Mouse (Mus musculus) kidney, postnatal 14 days (tissue): Measurements from ENCODE around the gene Fam78a.
"Not testable (repeated sequence)": the region's sequence is repeated elsewhere in the genome, so short reads cannot be mapped to it uniquely, and the experiment has no call there.

ENCODE experiments used
- DNase-seq: peaks from one replicate; pipeline ENCODE4 v3.0.0; 2022; ENCODE audit warnings: mixed read lengths

The Fam78a gene

DNA sequence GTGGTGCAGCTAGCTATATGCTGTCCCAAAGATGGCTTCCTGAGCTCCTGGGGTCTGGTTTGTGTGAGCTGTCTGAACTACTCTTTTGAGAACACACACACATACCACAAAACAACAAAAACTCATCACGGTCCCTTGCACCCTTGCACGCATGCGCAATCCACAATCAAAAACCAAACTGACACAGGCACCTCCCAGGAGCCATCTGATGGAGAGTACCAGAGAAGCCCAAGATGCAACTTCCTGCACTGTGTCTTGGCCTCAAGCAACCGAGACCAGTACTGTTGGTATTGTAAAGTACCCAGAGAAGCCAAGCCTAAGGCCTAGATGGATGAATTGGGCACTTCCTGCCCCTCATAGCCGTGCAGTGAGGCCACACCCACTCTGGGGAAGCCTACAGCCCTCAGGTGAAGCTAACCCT lies 19.3 kb downstream of the Fam78a start:
- no peak for DNase-seq

- DNase-seq: no peak
Measured at GRCm38 (mm10) chr2:32064913-32065312, 19.7 kb downstream of the Fam78a start.

GRCm38 (mm10) chr2:32063451-32064151 lies 21.1 kb downstream of the Fam78a start:
- no peak for DNase-seq

DNA sequence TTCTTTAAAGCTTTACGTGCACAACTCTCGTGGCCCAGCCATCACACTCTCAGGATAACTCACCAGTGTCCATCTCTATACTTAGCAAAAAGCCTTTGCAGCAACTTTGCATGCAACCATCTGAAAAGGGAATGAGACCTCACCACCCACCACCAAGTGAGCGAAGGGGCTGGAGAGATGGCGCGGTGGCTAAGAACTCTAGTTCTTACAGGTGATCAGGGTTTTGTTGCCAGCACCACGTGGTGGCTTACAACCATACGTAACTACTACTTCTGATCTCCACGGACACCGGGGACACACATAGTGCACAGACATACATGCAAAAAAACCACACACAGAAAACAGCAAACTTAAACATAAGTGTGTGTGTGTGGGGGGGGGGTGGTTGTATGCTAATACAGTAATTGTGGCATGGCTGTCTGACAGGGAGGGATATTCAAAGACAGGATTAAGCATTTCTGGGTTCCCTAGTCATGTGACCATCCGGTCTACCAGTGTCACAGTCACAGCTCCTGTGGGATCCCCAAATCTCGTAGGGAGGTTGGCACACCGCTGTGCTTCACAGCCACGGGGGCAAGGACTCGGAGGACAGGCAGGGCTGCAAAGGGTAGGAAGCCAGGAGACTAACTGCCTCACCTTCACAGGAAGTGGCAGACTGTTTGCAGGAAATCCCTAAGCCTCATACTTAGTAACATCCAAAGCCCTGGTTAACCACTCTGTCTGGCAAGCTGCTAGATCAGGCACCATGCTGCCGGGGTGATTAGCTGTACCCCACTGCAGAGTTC lies 21.8 kb downstream of the Fam78a start:
- no peak for DNase-seq

DNA sequence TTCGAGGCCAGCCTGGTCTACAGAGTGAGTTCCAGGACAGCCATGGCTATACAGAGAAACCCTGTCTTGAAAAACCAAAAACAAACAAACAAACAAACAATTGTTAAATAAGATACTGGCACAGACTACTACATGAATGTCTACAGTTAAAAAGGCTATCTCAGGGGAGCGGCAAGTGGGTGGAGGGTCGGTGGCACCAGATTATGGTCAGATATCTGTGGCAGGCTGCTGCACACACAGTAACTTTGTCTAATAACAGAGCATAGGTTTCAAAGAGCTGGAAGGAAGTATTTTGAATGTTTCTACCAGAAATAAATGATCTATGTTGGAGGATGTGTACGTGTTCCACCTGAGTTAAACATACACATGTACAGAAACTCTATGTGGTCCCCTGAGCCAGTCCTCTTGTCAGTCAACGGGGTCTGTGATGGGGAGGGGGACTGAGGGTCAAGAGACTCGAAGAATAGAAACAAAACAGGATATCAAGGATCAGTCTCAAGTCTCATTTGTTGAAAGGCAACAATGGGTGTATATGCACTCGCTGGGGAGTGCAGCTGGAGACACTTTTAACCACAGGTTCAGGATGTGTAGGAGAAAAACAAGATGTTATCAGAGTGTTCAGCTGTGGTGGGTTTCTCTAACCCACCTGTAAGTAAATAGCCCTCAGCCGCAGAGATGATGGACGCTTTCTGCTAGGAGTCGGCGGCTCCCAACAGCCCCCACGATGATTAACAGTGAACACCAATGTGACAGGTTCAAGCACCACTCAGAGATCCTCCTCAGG lies 22.7 kb downstream of the Fam78a start:
- no peak for DNase-seq

DNA sequence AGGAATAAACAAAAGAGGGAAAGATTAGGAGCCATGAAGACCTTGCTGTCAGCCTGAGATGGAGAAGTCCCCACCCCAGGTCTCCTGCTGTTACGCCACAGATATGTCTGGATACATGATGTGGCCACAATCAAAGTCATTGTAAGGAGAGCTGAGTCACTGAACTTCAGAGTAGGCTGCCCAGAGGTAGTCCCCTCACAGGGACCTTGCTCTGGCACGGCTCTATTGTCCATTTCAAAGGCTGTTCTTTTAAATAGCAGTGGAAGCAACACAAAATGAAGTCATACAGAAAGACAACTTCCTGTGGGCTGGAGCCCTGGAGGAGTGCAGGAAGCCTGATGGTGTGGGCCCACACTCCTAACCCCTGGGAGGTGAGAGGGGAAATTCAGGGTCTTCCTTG lies 23.5 kb downstream of the Fam78a start:
- DNase-seq: no peak

GRCm38 (mm10) chr2:32060228-32060805 lies 24.3 kb downstream of the Fam78a start:
- DNase-seq: no peak

DNA sequence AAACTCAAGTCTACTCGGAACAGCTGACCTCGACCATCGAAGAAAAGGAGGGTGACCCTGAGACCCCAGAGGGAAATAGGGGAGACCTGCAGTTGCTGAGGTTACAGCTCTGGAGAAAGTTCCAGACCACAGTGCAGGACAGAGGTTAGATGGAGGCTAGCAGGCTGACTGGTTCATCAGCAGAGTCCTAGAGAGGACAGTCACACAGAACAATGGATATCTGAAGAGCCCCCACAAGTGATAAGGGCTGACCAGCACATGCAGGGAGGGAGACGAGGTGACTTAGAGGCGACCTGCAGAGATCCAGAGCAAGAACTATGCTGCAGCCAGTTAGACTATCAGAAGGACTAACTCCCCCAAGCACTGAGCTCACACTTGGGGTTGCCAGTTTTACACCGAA lies 25.0 kb downstream of the Fam78a start:
- DNase-seq: no peak

DNA sequence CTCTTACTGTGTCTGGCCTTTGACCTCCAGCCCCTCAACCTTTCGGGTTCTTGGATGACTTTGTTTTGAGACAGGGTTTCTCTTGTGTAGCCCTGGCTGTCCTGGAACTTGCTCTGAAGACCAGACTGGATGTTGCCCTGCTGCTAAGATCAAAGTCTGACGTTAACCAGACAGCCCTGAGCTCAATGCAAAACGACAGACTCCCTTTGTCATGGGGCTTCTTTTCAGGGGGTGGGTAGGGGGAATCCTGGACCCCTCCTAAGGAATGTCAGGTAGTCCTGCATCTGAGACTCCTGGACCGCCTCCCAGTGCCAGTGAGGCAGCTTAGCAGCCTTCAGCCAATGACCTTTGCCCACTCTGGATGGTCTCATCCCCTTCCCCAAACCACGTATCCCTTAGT lies 25.9 kb downstream of the Fam78a start:
- no peak for DNase-seq

DNA sequence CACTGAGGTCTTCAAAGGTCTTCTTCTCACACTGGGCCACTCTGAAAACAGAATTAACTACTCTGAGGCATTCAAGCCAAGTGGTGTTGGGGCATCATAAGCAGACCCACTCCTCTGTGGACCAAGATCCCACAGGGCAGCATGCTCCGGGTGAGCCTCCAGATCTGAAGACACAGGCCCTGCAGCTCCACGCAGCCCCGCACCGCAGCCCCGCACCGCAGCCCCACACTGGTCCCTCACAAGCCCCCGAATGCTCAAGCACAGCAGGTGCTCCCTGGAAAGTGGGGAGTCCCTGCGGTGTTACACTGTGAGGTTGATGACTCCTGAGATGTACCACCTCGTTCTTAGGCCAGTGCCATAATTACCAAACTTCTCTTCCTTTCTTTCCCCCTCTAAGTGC lies 26.4 kb downstream of the Fam78a start:
- no peak for DNase-seq

DNA sequence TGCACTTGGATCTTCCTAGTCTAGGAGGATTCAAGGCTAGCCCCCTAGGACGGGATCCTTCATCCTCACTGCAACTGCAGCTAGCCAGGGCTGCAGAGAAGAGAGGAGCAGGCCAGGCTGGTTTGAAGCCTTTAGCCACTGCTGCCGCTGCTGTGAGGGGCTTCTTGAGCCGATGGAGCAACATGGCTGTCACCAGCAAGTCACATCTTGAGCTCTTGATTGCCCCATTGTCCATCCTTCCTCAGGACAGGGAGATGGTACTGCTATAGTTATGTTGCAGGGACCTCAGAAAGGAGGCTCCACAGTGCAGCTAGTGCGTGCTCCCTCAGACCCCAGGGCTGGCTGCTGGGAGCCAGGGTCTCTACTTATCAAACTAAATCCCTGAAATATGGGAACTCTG lies 26.9 kb downstream of the Fam78a start:
- no peak for DNase-seq

DNA sequence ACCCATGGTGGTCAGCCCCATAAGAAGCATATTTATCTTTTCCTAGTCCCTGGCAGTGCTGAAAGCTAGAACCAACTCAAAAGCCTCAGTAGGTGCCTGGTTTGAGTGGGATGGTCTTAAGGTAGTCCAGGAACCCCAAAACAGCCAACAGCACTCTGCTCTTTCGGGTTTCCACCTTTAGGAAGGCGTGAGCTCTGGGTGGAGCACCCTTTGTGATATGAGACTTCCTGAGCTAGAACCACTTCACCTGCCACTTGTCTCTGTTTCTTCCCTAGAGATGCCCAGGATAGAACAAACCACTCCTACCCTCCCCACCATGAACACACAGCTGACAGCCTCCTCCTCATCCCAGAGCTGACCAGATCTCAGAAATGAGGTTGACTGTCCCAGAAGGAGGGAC lies 27.3 kb downstream of the Fam78a start:
- no peak for DNase-seq

DNA sequence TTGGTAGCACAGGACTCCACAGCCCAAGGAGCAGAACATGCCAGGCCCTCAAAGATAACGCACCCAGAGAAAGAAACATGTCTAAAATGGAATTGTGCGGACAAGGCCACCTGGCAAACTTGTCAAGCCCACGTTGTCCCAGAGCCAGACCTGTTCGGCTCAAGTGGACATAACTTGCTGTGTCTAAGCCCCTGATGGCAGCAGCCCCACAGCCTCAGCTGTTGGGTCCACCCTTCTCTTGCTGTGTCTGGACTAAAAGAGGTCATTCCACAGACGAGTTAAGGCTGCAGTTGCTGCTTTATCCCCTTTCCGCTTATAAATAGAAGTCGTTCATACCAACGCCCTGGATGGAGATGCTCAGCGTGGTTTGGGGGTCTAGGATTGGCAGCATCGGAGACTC lies 28.1 kb downstream of the Fam78a start:
- DNase-seq: no peak

DNA sequence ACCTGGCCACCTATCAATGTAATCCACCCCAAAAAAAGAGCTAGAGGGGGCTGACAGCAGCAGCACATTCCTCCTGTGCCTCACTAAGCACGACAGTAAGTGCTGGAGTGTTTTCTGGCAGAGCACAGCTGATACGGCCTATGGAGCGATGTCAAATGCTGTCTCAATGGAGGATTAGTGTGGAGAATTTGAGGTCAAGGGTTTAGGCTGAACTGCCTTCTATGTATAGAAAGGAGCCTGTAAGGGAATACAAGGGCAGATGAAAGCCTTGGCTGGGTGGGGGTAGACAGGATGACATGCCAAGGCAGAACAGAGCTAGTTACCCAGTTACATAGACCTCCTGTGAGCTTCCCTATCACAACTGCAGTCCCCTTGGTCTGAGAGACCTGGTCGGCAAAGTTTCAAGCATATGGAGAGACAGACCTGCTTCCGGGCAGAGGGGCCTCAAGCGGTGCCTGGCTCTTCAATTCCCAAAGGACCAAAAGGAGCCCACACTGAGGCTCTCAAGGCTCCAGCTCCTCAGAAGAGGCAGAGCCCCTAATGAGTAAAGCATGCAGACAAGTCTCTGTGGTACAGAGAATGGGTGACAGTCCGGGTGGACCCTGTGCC lies 29.2 kb downstream of the Fam78a start:
- DNase-seq: no peak

GRCm38 (mm10) chr2:32052418-32052817 lies 32.2 kb downstream of the Fam78a start:
- DNase-seq: no peak

GRCm38 (mm10) chr2:32051791-32052190 lies 32.9 kb downstream of the Fam78a start:
- no peak for DNase-seq

- DNase-seq: no peak
Measured at GRCm38 (mm10) chr2:32047323-32047722, 37.3 kb downstream of the Fam78a start.

DNA sequence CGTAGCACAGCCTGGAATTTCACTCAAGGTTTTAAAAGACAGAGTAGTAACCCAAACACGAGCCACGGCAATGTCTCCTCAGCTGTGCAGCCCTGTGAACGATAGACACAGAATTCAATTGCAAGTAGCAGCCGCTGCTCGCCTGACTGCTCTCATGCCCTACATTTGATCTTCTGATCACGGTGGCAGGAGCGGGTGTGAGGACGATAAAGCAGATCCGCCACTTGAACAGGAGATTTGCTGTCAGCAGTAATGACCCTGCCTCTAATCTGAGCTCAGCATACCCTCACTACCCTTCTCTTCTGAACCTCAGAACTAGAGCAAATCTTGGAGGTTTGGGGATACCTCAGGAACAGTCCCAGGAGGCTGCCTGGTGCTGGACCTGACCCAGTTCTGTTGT lies 38.6 kb downstream of the Fam78a start:
- DNase-seq: no peak

DNA sequence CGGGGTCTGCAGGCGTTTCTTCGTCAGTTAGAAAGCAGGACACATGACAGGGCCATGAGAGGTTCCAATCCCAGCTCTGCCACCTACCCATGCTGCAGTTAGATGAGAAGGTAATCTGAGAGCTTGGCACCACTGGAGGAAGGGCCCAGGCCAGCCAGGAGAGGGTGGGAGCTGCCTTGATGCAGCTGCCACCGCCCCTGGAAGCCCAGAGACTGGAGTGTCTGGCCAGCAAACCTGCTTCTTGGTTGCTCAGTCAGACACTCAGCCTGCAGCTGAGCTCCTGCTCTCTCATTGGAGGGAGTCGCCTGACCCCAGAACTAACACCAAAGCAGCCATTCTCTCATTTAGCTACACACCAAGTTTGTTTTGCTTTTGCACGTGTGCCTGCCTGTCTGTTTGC lies 39.3 kb downstream of the Fam78a start:
- no peak for DNase-seq

GRCm38 (mm10) chr2:32043836-32044235 lies 40.8 kb downstream of the Fam78a start:
- no peak for DNase-seq

DNA sequence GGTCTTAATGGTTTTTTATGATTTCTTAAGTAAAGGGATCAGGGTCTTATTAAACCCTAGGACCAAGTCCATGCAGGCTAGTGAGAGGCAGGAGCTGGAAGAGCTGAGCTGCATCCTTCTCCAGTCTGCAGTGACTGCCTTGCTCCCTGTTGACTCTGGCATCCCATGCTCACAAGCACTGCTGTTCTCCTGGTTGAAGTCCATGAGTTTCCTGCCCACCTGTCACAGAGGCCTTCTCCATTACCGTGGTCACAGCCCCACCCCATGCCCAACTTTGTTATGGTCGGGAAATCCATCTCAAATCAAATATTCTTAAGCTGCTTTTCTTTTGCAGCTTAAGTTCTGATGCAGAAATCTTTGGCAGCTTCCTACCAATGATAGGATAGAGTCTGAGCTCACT lies 43.6 kb downstream of the Fam78a start:
- DNase-seq: no peak

DNA sequence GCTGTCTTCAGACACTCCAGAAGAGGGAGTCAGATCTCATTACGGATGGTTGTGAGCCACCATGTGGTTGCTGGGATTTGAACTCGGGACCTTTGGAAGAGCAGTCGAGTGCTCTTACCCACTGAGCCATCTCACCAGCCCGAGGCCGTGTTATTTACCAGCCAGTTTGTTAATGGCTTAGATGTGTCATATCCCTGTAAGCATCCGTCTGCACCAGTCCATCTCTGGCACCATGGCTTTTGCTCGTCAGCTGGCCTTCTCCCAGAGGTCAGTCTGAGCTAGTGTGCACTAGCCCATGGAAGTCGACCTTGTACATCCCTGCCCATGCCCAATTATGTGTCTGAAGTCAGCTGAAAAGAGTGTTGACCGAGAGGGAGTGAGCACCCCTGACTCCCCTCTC lies 44.0 kb downstream of the Fam78a start:
- DNase-seq: not testable (repeated sequence)

GRCm38 (mm10) chr2:32038661-32039081 lies 46.0 kb downstream of the Fam78a start:
- no peak for DNase-seq
